Mouse (Mus musculus) CH12.LX (cell line): Measurements from ENCODE around the gene Tmem178b. TPM values are rescaled to one million over a fixed set of nuclear protein-coding genes. Genes with fewer than 3 reads are reported as not detected.

Source experiments
- DNase-seq: peaks from one replicate; pipeline ENCODE4 v3.0.0-alpha.2; 2013; ENCODE audit errors: extremely low read depth
- H3K27ac ChIP-seq: 2 replicates; pipeline ENCODE4 v1.5.1; 2012; ENCODE audit warnings: low read depth, mild to moderate bottlenecking, control low read depth, moderate library complexity; ENCODE audit not compliant: insufficient read depth
- H3K27me3 ChIP-seq: replicated peaks from 2 replicates; pipeline ENCODE3; 2012; ENCODE audit warnings: inconsistent platforms
- H3K36me3 ChIP-seq, 2 experiments: replicated peaks in 1 of 2; 2 replicates each; pipeline versions ENCODE3 to v1.6.1; 2012; ENCODE audit warnings: inconsistent platforms in 1 of 2, low read length in 1 of 2, mild to moderate bottlenecking in 1 of 2, mixed read lengths in 1 of 2, moderate library complexity in 1 of 2; ENCODE audit not compliant: control insufficient read depth in 1 of 2, insufficient read depth in 1 of 2
- H3K4me1 ChIP-seq, 2 experiments: 2 replicates each; pipeline ENCODE4 v1.6.1; 2012; ENCODE audit warnings: inconsistent platforms in 1 of 2, moderate library complexity in 1 of 2; ENCODE audit not compliant: insufficient read depth in 2 of 2, control insufficient read depth in 1 of 2
- H3K4me2 ChIP-seq: 2 replicates; pipeline ENCODE4 v1.6.1; 2012; ENCODE audit warnings: low read depth, mild to moderate bottlenecking, control low read depth; ENCODE audit not compliant: poor library complexity, insufficient read depth, severe bottlenecking
- H3K4me3 ChIP-seq, 3 experiments: fragments of 150-350 bp in 1 of 3; sonication (generic) in 1 of 3; replicated peaks in 1 of 3; 2 replicates each; pipeline versions ENCODE3 to v1.5.1; 2011 to 2012; ENCODE audit warnings: low read depth in 2 of 3, low read length in 2 of 3, mild to moderate bottlenecking in 2 of 3, moderate library complexity in 2 of 3, control low read depth in 1 of 3, improper control_type of control experiment in 1 of 3, inconsistent platforms in 1 of 3, mixed read lengths in 1 of 3; ENCODE audit not compliant: poor library complexity in 1 of 3
- H3K79me2 ChIP-seq: replicated peaks from 2 replicates; pipeline ENCODE4 v1.6.1; 2012; ENCODE audit warnings: mild to moderate bottlenecking, moderate library complexity; ENCODE audit not compliant: control insufficient read depth, poor library complexity, insufficient read depth, severe bottlenecking; ENCODE audit errors: extremely low read depth
- H3K9ac ChIP-seq: 2 replicates; pipeline ENCODE4 v1.6.1; 2012; ENCODE audit warnings: low read depth, mild to moderate bottlenecking, control low read depth, moderate library complexity; ENCODE audit not compliant: insufficient read depth
- H3K9me3 ChIP-seq: replicated peaks from 2 replicates; pipeline ENCODE3; 2012; ENCODE audit warnings: low read length, inconsistent platforms, mixed read lengths
- BHLHE40 ChIP-seq: IDR thresholded peaks from 2 replicates; pipeline ENCODE4 v1.6.1; 2011; ENCODE audit warnings: mild to moderate bottlenecking, low read depth, low read length, improper control_type of control experiment
- CHD1 ChIP-seq: IDR thresholded peaks from 2 replicates; pipeline ENCODE4 v1.6.1; 2012; ENCODE audit warnings: low read depth, low read length, improper control_type of control experiment, inconsistent platforms
- CTCF ChIP-seq, 2 experiments: IDR thresholded peaks in 1 of 2; conservative IDR thresholded peaks in 1 of 2; 2 replicates each; pipeline ENCODE4 v1.5.1; 2011 to 2012; ENCODE audit warnings: low read depth in 2 of 2, low read length in 2 of 2, improper control_type of control experiment in 1 of 2, inconsistent platforms in 1 of 2, mild to moderate bottlenecking in 1 of 2, moderate library complexity in 1 of 2
- EP300 ChIP-seq: IDR thresholded peaks from 2 replicates; pipeline ENCODE4 v1.6.1; 2011; ENCODE audit warnings: low read length, improper control_type of control experiment
- MAX ChIP-seq: IDR thresholded peaks from 2 replicates; pipeline ENCODE4 v1.6.1; 2011; ENCODE audit warnings: low read length, improper control_type of control experiment
- MXI1 ChIP-seq: IDR thresholded peaks from 2 replicates; pipeline ENCODE4 v1.6.1; 2011; ENCODE audit warnings: mild to moderate bottlenecking, low read depth, low read length, improper control_type of control experiment
- NRF1 ChIP-seq: IDR thresholded peaks from 2 replicates; pipeline ENCODE4 v1.6.1; 2014; ENCODE audit warnings: low read depth, mild to moderate bottlenecking, inconsistent platforms, low read length, improper control_type of control experiment, moderate library complexity
- RAD21 ChIP-seq: IDR thresholded peaks from 2 replicates; pipeline ENCODE4 v1.6.1; 2011; ENCODE audit warnings: low read depth, mild to moderate bottlenecking, low read length, improper control_type of control experiment, moderate library complexity
- RCOR1 ChIP-seq: conservative IDR thresholded peaks from 2 replicates; pipeline ENCODE4 v1.6.1; 2012; ENCODE audit warnings: low read depth, mild to moderate bottlenecking, inconsistent platforms, low read length, improper control_type of control experiment
- SMC3 ChIP-seq: IDR thresholded peaks from 2 replicates; pipeline ENCODE4 v1.6.1; 2011; ENCODE audit warnings: low read depth, low read length, improper control_type of control experiment
- ZNF384 ChIP-seq: IDR thresholded peaks from 2 replicates; pipeline ENCODE4 v1.6.1; 2012; ENCODE audit warnings: low read depth, low read length, improper control_type of control experiment, inconsistent platforms
- dilution Hi-C: fragments of 300-500 bp; cut with MboI; formaldehyde crosslinking; loops from 2 replicates; pipeline ENCODE4 v1.14.3; 2020; ENCODE audit warnings: low sequenced_read_pairs; ENCODE audit not compliant: extremely low pct_unique_long_range_greater_than_20kb, extremely low pct_ligation_motif_present
- in situ Hi-C: fragments of 300-500 bp; cut with MboI; formaldehyde crosslinking; loops from 3 replicates; pipeline ENCODE4 v1.14.3; 2019; ENCODE audit warnings: low sequenced_read_pairs, low pct_ligation_motif_present, low pct_unique_long_range_greater_than_20kb, mixed read lengths
- polyA plus RNA-seq: library from polyadenylated mRNA; unstranded; fragments of >175 nt; gene quantifications from 2 replicates; pipeline ENCODE4 v1.2.1, GENCODE M21; 2012; ENCODE audit warnings: low read depth; ENCODE audit not compliant: insufficient read length
- total RNA-seq, 2 experiments: library from RNA; depleted of rRNA; stranded (reverse); fragments of 300-350 nt in 1 of 2; fragments of >200 nt in 1 of 2; gene quantifications; 2 replicates each; pipeline ENCODE4 v1.2.3; 2012 to 2014

Gene Tmem178b
- total and polyA plus RNA-seq, 3 experiments: not detected

GRCm38 (mm10) chr6:39870271-39871135, 2.6 kb upstream of the Tmem178b start:
- no peak overlapping the region for H3K4me3 ChIP-seq
- H3K36me3 ChIP-seq: no peaks in the 10 kb centered on the region
- H3K9me3 ChIP-seq: peaks cover 22% of the 10 kb centered on the region
- no peak overlapping the region for H3K27ac ChIP-seq
- no peaks in the 10 kb centered on the region for H3K4me1 ChIP-seq
- peak; percentile 61 for TF ChIP-seq RAD21
- TF ChIP-seq SMC3: peak; percentile 28; the same call in 1 of the 2 replicates
- no peak for TF ChIP-seq CHD1
- TF ChIP-seq CTCF (conservative IDR thresholded peaks at IDR 0.05 in 1 of 2, IDR thresholded peaks at IDR 0.05 in 1 of 2; ENCODE audit: low read depth in 2 of 2, low read length in 2 of 2): peak in 1 of 2 experiments; percentile 61; a peak in 2 of 4 replicates
- TF ChIP-seq NRF1: no peak
- no peak for TF ChIP-seq MXI1
- TF ChIP-seq BHLHE40: peak; percentile 23; the same call in 1 of the 2 replicates
- peak; percentile 96 for TF ChIP-seq ZNF384
- dilution Hi-C loops (no loop called here), in situ Hi-C loops (no loop called here)
- peak overlapping the region; percentile 53 for H3K4me2 ChIP-seq
- no peak overlapping the region for H3K9ac ChIP-seq
- H3K27me3 ChIP-seq: no peaks in the 10 kb centered on the region
- no peaks in the 10 kb centered on the region for H3K79me2 ChIP-seq
- peak; percentile 12 for DNase-seq

GRCm38 (mm10) chr6:39871381-39872305, 1.4 kb upstream of the Tmem178b start:
- H3K27me3 ChIP-seq: no peaks in the 10 kb centered on the region

More at GRCm38 (mm10) chr6:39871381-39872305, 1.4 kb upstream of the Tmem178b start:
- Histone ChIP-seq H3K4me1 (no peaks in the 10 kb centered on the region), H3K79me2 (no peaks in the 10 kb centered on the region), H3K9me3 (peaks cover 22% of the 10 kb centered on the region)
- no peak for TF ChIP-seq EP300
- no peak for TF ChIP-seq RCOR1
- no peak for TF ChIP-seq MXI1
- TF ChIP-seq MAX: no peak
- TF ChIP-seq, all 38 proteins: peak for 0
- no peak for DNase-seq
- Histone ChIP-seq H3K27ac (no peak overlapping the region), H3K4me2 (no peak overlapping the region), H3K36me3 (no peaks in the 10 kb centered on the region), H3K4me3 (no peak overlapping the region), H3K9ac (no peak overlapping the region)
- in situ Hi-C loops (no loop called here), dilution Hi-C loops (no loop called here)
